Mouse (Mus musculus) spleen, adult 18-20 months (tissue): ENCODE results near the gene Stk39.
A peak's percentile ranks its signal among the peaks of the same experiment; 100 is the strongest.

Source experiments
- DNase-seq, 2 experiments: peaks; one replicate each; pipeline ENCODE4 v3.0.0; 2022; ENCODE audit warnings: mixed read lengths in 2 of 2

Gene Stk39

GRCm38 (mm10) chr2:68457455-68458032, 14.5 kb downstream of the Stk39 start:
- no peak for DNase-seq

GRCm38 (mm10) chr2:68456899-68457298, 15.2 kb downstream of the Stk39 start:
- DNase-seq = no peak

DNA sequence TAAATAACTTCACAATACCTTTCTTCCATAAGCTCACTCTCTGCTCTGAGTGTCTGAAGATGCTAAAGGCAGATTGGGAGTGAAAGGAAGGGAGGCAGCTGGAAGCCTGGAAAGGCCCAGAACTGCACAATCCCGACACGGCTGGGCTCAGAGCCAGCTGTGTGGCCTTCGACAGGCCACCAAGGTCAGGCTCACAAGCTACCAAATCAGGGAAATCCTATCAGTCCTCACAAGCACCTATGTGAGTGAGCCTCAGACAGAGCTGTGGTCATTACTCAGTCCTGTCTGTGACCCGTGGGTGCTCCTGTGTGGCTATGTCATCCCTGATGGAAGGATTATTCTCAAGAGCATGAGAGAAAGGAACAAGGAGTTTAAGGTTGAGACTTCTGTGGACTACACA, 19.7 kb downstream of the Stk39 start:
- no peak for DNase-seq

DNA sequence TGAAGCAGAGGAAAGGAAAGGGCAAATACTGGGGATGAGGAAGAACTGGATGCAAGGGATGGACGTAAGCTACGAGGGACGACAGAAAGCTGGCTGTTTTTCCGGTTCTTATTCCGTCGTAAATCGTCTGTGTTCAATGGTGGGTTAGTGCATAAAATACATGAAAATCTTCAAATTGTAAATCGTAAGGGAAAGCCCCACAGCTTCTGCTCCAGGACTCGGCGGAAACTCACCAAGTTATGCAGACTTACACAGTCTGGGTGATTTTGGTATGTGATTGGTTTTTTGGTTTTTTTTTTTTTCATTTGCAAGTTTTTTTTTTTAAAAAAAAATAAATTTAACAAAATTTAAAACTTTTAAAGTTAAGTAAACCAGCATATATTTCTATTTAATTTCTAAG, 24.0 kb downstream of the Stk39 start:
- no peak for DNase-seq

DNA sequence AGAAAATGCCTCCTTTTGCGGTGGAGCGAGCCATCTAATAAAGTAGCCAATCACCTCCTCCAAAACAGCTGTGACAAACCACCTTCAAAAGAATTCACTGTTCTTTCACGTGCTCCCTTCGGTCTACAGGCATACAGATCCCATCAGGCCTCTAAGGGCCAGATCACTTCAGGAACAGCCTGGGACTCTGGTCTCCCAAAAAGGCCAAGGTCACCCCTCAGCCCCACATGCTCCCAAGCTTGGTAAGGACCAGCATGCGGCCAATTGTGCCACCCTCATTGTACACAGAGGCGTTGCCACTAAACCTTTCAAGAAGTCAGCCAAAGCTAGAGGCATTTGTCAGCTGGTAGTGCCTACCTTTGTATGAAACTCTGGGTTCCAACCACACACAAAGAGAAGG, 28.9 kb downstream of the Stk39 start:
- DNase-seq = no peak

DNA sequence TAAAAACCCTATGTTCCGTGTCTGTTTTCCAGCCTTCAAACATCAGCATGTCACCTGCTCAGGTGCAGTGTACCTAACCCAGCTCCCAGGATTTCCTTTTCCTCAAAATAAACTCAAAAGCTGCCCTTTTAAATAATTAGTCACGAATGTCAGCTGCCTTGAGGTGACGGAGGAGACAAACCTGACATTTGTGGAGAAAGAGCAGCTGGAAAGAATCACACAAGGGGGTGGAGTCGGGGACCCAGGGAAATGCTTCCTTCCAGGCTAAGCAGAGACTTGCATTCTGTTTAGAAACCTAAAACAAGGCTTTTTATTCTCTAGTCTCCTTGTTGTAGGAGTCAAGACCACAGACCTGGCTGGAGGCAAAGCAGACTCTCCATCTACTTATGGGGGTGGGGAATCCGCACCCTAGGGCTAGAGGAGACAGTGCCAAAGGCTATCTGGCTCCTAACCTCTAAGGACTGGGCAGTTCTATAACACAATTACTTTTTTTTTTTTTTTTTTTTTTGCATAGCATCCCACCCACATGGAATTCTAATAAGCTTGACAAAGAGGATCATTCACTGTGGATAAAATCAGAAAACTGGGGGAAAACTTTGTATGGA, 29.9 kb downstream of the Stk39 start:
- DNase-seq = no peak

DNA sequence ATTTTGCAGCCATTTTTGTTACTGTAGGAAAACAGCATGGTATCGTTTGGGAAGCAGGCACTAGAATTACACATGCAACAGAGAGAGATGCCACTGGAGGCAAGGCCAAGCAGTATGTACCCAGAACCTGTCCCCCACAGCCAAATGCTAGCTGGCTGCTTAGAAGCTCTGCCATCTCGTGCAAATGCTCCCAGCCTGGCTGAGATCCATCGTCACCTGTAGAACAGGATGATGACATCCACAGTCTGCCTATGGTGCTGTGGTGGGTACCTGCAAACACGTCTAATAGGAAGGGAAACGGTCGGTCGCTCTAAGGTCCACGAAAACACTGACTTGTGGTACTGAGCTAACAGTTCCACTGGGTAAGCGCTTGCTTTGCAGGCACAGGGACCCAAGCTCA, 32.5 kb downstream of the Stk39 start:
- DNase-seq = no peak

DNA sequence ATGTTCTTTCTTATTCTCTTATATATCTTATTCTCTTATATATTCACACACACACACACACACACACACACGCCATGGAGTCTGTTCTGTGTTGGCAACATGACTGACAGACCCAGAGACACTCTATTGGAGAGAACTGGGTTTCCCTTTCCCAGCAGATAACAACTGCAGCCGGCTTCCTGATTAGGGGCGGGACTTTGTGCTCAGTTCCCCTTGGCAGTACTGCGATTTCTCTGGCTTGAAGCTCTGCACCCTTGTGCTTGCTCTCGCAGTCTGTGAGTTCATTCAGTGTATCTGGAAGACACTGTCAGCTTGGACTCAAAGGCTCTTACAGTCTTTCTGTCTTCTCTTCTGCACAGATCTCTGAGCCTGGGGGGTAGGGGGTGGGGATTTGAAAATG, 34.1 kb downstream of the Stk39 start:
- DNase-seq = no peak

DNA sequence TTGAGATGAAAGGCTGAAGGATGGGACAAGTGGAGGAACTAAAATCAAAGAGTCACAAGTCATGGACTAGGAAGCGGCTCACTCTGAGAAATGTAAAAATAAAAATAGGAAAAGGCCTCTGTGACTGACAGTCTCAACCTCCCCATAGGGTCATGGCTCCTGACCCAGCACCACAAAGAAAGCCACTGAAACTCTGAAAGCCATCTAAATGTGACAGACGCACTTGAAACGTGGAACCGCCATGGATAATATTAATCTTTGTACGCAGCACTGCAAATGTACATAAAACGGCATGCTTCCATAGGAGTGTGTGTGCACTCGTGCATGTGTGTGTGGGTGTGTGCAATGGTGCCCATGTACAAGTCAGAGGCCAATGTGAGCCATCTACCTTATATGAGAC, 34.9 kb downstream of the Stk39 start:
- no peak for DNase-seq

- no peak for DNase-seq
Measured at GRCm38 (mm10) chr2:68436305-68436704, 35.8 kb downstream of the Stk39 start.

DNA sequence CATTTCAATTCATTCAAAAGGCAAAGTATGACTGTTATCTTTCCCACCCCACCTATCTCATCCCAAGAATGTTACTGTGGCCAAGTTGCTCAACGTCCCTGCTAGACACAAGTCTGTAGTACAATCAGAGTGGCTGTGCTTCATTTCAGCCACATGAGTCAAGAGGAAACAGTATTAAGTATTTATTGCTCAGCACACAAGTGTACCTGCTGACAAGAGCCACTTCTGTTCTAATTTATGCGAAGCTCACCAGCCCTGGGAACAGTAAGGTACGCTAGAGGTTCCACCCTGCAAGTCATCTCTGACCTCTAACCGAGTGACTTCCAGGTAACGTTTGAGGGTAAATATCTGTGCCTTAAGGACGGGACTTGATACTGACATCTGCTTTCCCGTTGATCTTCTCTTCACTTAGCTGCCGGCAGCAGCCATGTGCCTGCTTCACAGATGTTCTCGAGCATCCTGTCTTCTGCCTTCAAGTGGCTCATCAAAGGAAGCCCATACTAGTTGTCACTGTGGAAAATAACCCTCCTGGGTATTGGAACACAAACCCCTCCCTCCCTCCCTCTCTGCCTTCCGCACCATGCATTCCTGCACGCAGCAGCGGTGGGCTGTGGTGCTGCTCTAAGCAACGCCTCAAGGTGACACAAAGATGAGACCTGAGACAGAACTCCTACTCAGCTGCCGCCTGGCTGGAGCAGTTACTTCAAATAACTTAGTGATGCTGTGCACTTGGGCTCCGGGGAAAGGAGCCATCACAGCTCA, 36.4 kb downstream of the Stk39 start:
- no peak for DNase-seq

DNA sequence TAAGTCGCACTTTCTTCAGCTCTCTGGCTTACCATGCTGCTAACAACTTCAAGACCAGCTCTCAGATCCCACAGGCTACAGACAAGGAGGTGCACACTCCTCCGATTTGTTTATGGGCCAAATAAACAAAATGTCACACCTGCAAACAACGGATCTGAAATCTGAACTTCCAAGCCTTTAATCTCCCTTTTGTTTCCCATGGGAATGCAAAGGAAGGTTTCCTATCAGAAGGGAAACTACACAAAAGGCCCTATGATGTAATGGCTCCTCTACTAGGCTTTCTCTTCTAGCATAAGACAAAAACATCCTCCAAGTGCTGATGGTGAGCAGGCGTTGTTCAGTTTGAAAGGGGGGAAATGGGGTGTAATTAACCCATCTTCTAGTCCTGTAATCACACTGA, 37.1 kb downstream of the Stk39 start:
- DNase-seq = no peak

GRCm38 (mm10) chr2:68434576-68434975, 37.5 kb downstream of the Stk39 start:
- DNase-seq = no peak

DNA sequence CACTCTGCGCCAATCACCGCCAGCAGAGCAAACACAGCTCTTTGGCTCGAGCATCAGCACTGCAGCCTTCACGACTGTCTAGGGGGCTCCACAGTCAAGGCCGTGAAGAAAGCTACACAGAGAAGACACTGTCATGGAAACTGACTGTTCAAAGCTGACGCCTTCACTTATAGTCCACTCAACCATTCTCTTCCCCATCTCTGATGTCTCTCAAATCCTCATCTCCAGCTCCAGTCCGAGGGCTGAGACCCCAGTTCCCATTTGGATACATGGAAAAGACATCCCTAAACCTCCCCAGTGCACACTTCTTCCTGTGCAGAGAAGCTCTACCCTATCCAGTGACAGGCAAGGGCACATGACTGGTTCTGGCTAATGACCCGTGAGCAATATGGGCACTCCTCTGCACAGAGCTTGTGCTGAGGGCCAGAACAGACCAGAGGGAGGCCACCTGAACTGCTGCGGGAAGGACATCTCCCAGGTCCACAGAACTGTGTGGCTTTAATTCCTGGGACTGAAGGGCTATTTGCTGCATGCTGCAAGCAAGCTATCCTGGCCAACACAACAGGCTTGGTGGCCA, 38.2 kb downstream of the Stk39 start:
- DNase-seq = no peak

DNA sequence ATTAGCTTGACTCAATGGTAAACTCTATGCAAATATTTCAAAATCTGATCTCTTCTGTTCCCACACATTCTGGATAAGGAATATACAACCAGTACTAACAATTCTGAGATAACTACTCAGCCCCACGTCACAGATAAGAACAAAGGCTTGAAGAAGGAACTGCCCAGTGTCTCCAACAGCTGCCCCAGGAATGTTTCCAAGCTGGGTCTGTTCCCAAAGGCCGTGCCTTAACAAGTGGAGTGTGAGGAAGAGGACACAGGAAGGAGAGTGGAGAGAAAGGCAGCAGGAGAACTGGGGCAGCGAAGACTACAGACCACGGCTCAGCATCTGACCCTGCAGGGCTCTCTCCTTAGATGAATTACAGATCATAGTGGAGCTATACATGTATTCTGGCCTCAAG, 39.2 kb downstream of the Stk39 start:
- no peak for DNase-seq

- DNase-seq = no peak
Measured at GRCm38 (mm10) chr2:68431024-68431962, 40.8 kb downstream of the Stk39 start.

DNA sequence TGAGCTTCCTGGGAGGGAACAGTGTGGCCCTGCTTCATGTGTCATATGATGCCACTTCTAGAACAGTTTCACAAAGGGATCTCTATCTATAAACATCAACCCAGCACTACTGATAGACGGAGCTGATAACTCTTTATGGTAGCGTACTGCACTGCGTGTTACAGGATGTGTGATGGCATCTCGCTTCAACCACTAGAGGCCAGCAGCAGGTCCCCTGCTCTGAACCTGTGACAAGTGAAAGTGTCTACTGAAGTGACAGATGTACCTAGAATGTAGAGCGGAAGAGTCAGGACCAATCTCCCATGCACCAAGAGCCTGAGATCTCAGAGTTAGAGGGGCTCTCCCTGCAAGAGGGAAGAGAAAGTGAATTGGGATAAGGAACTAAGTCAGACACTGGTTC, 41.6 kb downstream of the Stk39 start:
- DNase-seq = peak; percentile 14 to 25

DNA sequence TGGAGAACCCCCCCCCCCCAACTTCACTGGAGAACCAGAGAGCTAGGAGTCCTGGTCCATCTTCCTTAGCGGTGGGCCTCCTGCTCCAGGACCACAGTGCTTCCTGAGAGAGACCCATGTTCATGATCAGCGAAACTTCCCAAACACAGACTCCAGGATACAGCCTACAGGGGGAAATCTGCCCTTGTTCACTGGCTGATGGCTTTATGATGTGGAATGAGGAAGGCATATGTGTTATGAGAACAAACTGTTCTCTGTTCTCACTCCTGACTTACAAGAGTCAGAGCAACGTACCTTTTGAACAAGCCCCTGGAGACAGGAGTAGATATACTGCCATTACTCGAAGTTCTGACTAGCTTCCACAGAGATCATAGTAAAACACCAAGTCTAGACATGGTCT, 42.6 kb downstream of the Stk39 start:
- DNase-seq = no peak

- DNase-seq = no peak
Measured at GRCm38 (mm10) chr2:68426977-68427577, 45.0 kb downstream of the Stk39 start.

GRCm38 (mm10) chr2:68426074-68426473, 46.0 kb downstream of the Stk39 start:
- no peak for DNase-seq

- DNase-seq = no peak
Measured at GRCm38 (mm10) chr2:68421002-68421401, 51.1 kb downstream of the Stk39 start.

GRCm38 (mm10) chr2:68420223-68420622, 51.8 kb downstream of the Stk39 start:
- no peak for DNase-seq

GRCm38 (mm10) chr2:68419746-68420145, 52.3 kb downstream of the Stk39 start:
- no peak for DNase-seq
